Mouse (Mus musculus) thymus, adult 2 months (tissue): ENCODE measurements around the gene Limd2. TPM values are rescaled to one million over a fixed set of nuclear protein-coding genes. Genes with fewer than 3 reads are reported as not detected.
"Not testable (repeated sequence)": the region's sequence is repeated elsewhere in the genome, so short reads cannot be mapped to it uniquely, and the experiment has no call there.

Experiments
- DNase-seq: peaks from one replicate; pipeline ENCODE4 v3.0.0; 2021
- H3K27ac ChIP-seq: fragments of 200-500 bp; 2 replicates; pipeline ENCODE4 v1.5.1; 2012; ENCODE audit warnings: low read length, control low read depth; ENCODE audit not compliant: control insufficient read depth, insufficient read depth
- H3K27me3 ChIP-seq: fragments of 200-500 bp; 2 replicates; pipeline ENCODE4 v1.6.1; 2012; ENCODE audit warnings: mild to moderate bottlenecking, low read length, moderate library complexity, mixed read lengths; ENCODE audit not compliant: control insufficient read depth, insufficient read depth
- H3K36me3 ChIP-seq: fragments of 200-500 bp; 2 replicates; pipeline ENCODE4 v1.6.1; 2012; ENCODE audit warnings: mild to moderate bottlenecking, low read length, moderate library complexity; ENCODE audit not compliant: control insufficient read depth, insufficient read depth
- H3K4me1 ChIP-seq: fragments of 200-500 bp; replicated peaks from 2 replicates; pipeline ENCODE4 v1.6.1; 2012; ENCODE audit warnings: low read length; ENCODE audit not compliant: control insufficient read depth, insufficient read depth
- H3K4me3 ChIP-seq: fragments of 200-500 bp; 2 replicates; pipeline ENCODE4 v1.5.1; 2012; ENCODE audit warnings: mild to moderate bottlenecking, low read length, control low read depth, moderate library complexity; ENCODE audit not compliant: control insufficient read depth, insufficient read depth
- CTCF ChIP-seq: fragments of 200-500 bp; IDR thresholded peaks from 2 replicates; pipeline ENCODE4 v1.5.1; 2012; ENCODE audit warnings: mild to moderate bottlenecking, control low read depth, low read length, moderate library complexity, borderline replicate concordance; ENCODE audit not compliant: control insufficient read depth, poor library complexity, insufficient read depth; ENCODE audit errors: extremely low read depth
- POLR2A ChIP-seq: fragments of 200-500 bp; IDR thresholded peaks from 2 replicates; pipeline ENCODE4 v1.6.1; 2012; ENCODE audit warnings: mild to moderate bottlenecking, low read length, control low read depth, moderate library complexity; ENCODE audit not compliant: control insufficient read depth, poor library complexity, insufficient read depth; ENCODE audit errors: extremely low read depth
- WGBS: fragments of 180-500 bp; shearing (Covaris S2); methylation state at CpG from one replicate; pipeline ENCODE4 v1.1.7; 2018; 5-methylcytosine and 5-hydroxymethylcytosine counted together
- polyA plus RNA-seq: library from polyadenylated mRNA; depleted of rRNA; stranded (reverse); fragments of >200 nt; gene quantifications from 2 replicates; pipeline ENCODE4 v1.2.3, GENCODE M21; 2012; rRNA removed

The Limd2 gene
- 569 and 594 TPM in 2 replicates for polyA plus RNA-seq

DNA sequence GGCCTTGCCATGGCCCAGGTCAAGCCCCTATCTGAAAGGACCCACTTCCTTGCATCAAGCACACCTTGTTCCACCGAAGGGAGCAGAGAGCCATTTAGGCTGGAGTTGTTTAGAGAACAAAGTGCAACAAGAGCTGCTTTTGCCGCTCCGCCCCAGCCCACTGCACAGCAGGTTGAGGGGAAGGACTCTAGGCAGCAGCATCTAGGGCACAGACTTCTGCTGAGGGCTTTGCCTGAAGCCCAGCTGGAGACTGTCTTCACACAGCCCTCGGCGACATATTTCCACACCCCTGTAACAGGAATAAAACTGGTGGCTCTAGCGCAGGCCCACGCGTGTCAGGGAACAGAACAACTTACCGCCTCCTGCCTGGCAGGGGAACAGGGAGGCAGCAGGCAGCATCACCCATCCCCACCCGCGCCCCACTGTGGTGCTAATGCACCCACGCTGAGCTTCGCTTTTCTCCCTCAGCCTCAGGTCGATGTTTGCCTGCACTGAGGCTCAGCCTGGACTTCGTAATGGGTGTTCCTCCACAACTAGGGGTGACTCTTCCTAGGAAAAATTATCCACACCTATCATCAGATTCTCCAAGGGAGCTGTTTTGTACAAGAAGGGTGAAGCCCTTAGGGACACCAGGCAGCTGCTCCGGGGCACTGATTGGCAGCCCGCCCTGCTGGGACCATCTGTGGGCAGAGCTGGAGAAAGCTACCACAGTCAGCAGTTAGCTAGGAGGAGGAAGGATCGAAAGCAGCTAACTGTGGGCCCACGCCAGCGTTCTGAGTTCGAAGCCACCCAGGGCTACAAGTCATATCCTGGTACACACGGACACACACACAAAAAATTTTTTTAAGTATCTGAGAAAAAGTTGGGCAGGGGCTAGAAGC, at the start of gene Limd2, which contains the start of gene Gm10840:
TSS of gene Limd2 (minus strand) at position 20 of the 881 bp plus-strand sequence.
TSS of gene Gm10840 (plus strand) at position 10 of the 881 bp plus-strand sequence.
- Histone ChIP-seq H3K27me3 (no peaks in the 10 kb centered on the region), H3K27ac (peak within 1 kb of the TSS; percentile 99), H3K4me3 (peak within 1 kb of the TSS; percentile 97), H3K4me1 (peaks cover 50% of the 10 kb centered on the region), H3K36me3 (peaks cover 28% of the 10 kb centered on the region)
- DNase-seq, result peak; percentile 77
- TF ChIP-seq CTCF (peak; percentile 35; the same call in 1 of the 2 replicates), POLR2A (no peak; the same call in 1 of the 2 replicates)
- WGBS, result 16% methylated on average over 22 of the region's 22 CpGs

- Histone ChIP-seq H3K4me1 (peaks cover 19% of the 10 kb centered on the region), H3K27ac (peak within 1 kb of the TSS; percentile 78), H3K4me3 (peak within 1 kb of the TSS; percentile 12; the same call in 1 of the 2 replicates), H3K27me3 (no peaks in the 10 kb centered on the region), H3K36me3 (peaks cover 24% of the 10 kb centered on the region)
- WGBS, result 24% methylated on average over 5 of the region's 5 CpGs
- no peak for DNase-seq
- TF ChIP-seq CTCF, result no peak
- TF ChIP-seq POLR2A, result no peak
These were observed 41.4 kb upstream of the Limd2 start, which contains the start of gene Strada for GRCm38 (mm10) chr11:106202123-106202465. Gene Strada (minus strand): TSS chr11:106202168.

DNA sequence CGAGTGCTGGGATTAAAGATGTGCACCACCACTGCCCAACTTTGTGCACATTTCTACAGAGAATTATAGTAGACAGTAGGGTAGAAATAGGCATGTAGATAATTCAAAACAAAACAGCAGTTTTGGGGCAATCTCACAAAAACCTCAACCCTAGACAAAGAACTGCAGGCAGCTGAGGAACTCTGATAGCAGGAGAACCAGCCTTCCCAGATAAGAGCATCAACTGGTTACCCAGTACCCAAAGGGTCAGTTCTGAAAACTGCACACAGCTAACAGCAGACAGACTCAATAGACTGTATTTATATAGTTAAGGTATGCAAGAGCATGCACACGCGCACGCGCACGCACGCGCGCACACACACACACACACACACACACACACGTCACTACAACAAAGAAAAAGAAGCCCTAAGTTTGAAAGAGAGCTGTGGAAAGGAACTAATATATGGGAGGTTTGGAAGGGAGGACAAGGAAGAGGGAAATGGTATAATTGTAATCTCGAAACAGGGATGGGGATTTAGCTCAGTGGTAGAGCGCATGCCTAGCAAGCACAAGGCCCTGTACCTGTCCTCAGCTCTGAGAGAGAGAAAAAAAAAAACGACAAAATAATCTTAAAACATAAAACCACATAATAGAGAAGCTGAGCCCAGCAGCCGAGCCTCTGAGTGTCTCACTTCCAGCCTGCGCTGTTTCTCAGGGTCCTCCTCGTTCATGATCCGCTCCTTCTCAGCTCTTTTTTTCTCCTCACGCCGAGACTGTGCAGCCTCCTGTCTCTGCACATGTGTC, 40.9 kb upstream of the Limd2 start:
- Histone ChIP-seq H3K4me3 (peak overlapping the region; percentile 12; the same call in 1 of the 2 replicates), H3K36me3 (peaks cover 19% of the 10 kb centered on the region; the same call in 1 of the 2 replicates), H3K27ac (peak overlapping the region; percentile 78), H3K4me1 (peaks cover 19% of the 10 kb centered on the region), H3K27me3 (no peaks in the 10 kb centered on the region)
- TF ChIP-seq POLR2A (no peak), CTCF (no peak)
- WGBS, result 46% methylated on average over 19 of the region's 19 CpGs
- DNase-seq, result no peak

- Histone ChIP-seq H3K4me1 (peaks cover 19% of the 10 kb centered on the region), H3K36me3 (peaks cover 18% of the 10 kb centered on the region; the same call in 1 of the 2 replicates), H3K27me3 (no peaks in the 10 kb centered on the region), H3K27ac (peak overlapping the region; percentile 73), H3K4me3 (no peak overlapping the region)
- under 1% methylated on average over 6 of the region's 6 CpGs for WGBS
- no peak for TF ChIP-seq POLR2A
- TF ChIP-seq CTCF, result no peak
- no peak for DNase-seq
These were observed 40.1 kb upstream of the Limd2 start for GRCm38 (mm10) chr11:106200756-106201155.

DNA sequence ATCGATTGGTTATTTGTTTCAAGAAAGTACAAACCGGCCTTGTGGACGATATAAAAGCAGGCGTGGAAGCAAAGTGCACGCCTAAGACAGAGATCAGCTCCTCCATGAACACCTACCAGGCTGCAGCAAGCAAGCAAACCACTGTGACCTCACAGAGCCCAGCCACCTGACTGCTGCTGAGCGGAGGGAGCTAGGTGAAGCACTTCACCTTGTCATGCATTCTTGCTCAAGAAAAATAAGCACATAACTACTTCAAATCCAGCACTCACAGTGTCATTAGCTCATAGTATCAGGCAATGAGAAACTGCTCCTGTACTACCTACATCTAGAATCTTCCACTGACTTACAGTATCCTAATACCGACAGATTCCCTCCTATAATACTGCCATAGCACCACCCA, 39.3 kb upstream of the Limd2 start:
- 55% methylated on average over 7 of the region's 7 CpGs for WGBS
- not testable (repeated sequence) for H3K27me3 ChIP-seq, H3K27ac ChIP-seq, DNase-seq, H3K4me3 ChIP-seq
- Histone ChIP-seq H3K36me3 (peaks cover 15% of the 10 kb centered on the region; the same call in 1 of the 2 replicates), H3K4me1 (peaks cover 19% of the 10 kb centered on the region)

- no peaks in the 10 kb centered on the region for H3K27me3 ChIP-seq
- no peak overlapping the region for H3K27ac ChIP-seq
- 58% methylated on average over 4 of the region's 4 CpGs for WGBS
- peaks cover 22% of the 10 kb centered on the region for H3K4me1 ChIP-seq
- peaks cover 9% of the 10 kb centered on the region; the same call in 1 of the 2 replicates for H3K36me3 ChIP-seq
- H3K4me3 ChIP-seq, result no peak overlapping the region
- no peak for DNase-seq
- TF ChIP-seq POLR2A, result no peak
- TF ChIP-seq CTCF, result no peak
These were observed 37.6 kb upstream of the Limd2 start for GRCm38 (mm10) chr11:106198277-106198676.
